Mouse (Mus musculus) gastrocnemius, postnatal 36 days (tissue): Measurements from ENCODE around the gene Gpr142. TPM values are rescaled to one million over a fixed set of nuclear protein-coding genes. Genes with fewer than 3 reads are reported as not detected.

Experiments used
- DNase-seq, 2 experiments: peaks; one replicate each; pipeline ENCODE4 v3.0.0; 2022
- intact Hi-C: fragments of 180-260 bp; cut with DNase I; formaldehyde crosslinking; loops from one replicate; pipeline ENCODE4 v1.15.1; 2025
- total RNA-seq, 2 experiments: library from RNA; stranded (reverse); gene quantifications; 2 replicates each; pipeline ENCODE4 v1.2.3; 2021

Gene Gpr142
- total RNA-seq, 2 experiments from 2014 or later: not detected

DNA sequence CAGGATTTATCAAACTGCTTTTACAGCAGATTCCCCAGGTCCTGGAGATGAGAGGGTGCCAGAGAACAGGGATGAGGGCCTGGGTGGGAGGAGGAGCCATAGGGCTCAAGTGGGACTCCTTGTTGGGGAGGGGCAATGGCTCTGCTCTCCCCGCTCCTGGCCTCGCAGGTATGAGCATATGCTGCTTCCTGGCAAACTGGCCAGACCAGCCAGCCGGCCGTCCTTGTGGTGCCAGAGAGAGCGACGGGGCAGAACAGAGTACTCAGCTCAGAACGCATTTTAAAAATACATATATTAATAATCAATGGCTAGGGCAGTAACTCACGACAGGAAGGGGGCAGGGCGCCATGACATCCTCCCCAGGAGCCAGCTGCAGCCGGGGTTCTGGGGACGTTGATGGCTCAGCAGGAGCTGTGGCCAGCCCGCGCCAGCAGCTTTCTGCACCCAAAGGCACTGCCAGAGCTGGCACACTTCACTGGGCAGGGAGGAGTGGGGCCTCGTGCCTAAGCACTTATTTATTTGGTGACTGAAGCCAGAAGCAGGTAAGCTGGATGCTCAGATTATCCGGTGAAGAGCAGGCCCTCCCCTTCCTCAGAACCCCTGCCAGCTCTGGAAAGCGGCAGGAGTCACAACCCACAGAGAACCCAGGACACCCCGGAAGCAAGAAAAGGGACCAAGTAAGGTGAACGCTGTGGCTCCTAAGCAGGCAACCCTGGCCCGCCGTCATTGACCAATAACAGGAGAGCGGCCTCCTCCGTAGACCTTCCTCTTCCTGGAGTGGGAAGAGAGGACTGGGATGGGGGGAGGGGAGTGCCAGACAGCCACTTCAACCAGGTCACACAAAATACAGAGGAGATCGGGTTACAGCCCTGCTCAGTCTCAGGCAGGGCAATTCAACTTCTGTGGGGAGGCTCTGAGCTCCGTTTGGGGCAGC is 31.0 kb downstream of the Gpr142 start:
- DNase-seq: peak; percentile 45 to 63
- intact Hi-C loops: no loop called here

- DNase-seq: no peak
- intact Hi-C loops: no loop called here
Measured at GRCm38 (mm10) chr11:114830433-114830773, 31.7 kb downstream of the Gpr142 start.

DNA sequence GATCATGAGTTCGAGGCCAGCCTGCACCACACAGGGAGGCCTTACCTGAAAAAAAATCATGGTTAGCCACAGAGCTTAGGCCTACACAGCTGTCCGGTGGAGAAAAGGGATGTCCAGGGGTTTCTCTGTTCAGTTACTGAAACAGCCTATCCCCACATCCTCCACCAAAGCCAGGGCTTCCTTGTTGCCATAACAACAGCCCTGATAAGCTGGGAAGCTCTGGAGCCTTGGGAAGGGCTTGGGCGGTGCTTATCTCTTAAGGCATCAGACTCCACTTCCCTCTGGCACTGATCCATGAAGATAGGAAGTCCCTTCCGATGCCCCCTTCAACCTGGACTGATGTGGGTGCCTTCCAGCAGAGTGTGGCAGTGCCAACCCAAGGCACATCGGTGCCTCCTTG is 34.4 kb downstream of the Gpr142 start:
- intact Hi-C loops: no loop called here
- DNase-seq: no peak

GRCm38 (mm10) chr11:114843818-114844463 is 45.2 kb downstream of the Gpr142 start:
- intact Hi-C loops: no loop called here

GRCm38 (mm10) chr11:114844464-114845220 is 45.9 kb downstream of the Gpr142 start:
- intact Hi-C loops: no loop called here
- DNase-seq: no peak

More at GRCm38 (mm10) chr11:114843818-114844463, 45.2 kb downstream of the Gpr142 start:
- DNase-seq: peak; percentile 59 to 69

DNA sequence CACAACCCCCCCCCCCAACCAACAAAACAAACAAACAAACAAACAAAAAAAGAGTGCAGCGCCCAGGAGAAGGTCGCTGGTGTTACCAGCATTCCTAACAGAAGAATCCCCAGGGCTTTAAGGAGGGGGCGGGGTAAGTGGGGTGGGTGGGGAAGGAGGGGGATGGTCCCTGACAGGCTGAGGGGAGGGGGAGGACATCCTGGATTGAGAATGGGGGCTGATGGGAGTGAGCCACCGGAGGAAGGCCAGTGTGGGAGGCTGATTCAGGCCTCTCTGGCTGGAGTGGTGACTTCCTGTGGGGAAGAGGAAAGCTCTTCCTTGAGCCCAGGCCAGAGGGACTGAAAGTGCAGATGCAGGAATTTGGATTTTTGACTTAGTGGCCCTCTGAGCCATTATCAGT is 47.6 kb downstream of the Gpr142 start:
- DNase-seq: no peak
- intact Hi-C loops: no loop called here

DNA sequence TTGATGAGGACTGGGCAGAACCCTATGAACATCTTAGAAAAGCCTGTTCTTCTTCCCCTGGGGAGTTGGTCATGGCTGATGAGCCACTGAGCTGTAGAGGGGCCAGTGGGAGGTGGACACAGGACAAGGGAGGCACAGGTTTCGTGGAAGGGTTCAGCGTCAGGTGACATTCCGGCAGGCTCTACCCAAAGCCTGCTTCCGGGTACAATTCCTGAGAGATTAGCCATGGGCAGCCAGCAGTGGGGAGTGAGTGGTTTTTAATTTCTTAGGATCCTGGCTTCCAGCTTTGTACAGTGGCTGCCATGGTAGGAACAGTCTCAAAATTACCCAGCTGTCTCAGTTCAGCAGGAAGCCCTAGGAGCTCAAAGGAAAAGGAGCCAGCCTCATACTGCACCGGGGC is 48.3 kb downstream of the Gpr142 start:
- intact Hi-C loops: no loop called here
- DNase-seq: no peak

- no peak for DNase-seq
- intact Hi-C loops: no loop called here
Measured at GRCm38 (mm10) chr11:114849572-114849971, 50.8 kb downstream of the Gpr142 start.

- intact Hi-C loops: no loop called here
- no peak for DNase-seq
Measured at GRCm38 (mm10) chr11:114850066-114850451, 51.3 kb downstream of the Gpr142 start.

- intact Hi-C loops: no loop called here
- DNase-seq: peak; percentile 40 to 62
Measured at GRCm38 (mm10) chr11:114850452-114851268, 51.9 kb downstream of the Gpr142 start, which contains the start of gene Gprc5c. Gene Gprc5c (plus strand): TSS chr11:114851152.

DNA sequence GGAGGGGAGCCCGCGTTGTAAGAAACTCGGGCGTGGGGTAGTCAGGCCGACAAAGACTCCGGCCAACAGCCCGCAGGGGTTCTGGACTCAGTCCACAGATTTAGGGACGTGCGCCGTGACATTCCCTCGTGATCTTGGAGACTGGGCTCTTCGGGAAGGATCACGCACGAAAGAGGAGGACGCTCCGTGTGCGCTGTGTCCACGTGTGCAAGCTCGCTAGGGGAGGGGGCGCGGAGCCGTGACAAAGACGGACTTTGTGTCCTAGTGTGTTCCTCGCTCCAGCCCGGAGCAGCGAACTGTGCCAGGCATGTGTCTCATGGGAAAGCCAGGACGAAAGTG is 52.5 kb downstream of the Gpr142 start:
- peak in 1 of 2 experiments; percentile 19 for DNase-seq
- intact Hi-C loops: no loop called here

- intact Hi-C loops: no loop called here
- peak; percentile 70 for DNase-seq
Measured at GRCm38 (mm10) chr11:114851608-114852310, 53.0 kb downstream of the Gpr142 start.

GRCm38 (mm10) chr11:114852311-114853173 is 53.8 kb downstream of the Gpr142 start:
- intact Hi-C loops: no loop called here
- no peak for DNase-seq

- intact Hi-C loops: no loop called here
- DNase-seq: no peak
Measured at GRCm38 (mm10) chr11:114853174-114853838, 54.6 kb downstream of the Gpr142 start.

DNA sequence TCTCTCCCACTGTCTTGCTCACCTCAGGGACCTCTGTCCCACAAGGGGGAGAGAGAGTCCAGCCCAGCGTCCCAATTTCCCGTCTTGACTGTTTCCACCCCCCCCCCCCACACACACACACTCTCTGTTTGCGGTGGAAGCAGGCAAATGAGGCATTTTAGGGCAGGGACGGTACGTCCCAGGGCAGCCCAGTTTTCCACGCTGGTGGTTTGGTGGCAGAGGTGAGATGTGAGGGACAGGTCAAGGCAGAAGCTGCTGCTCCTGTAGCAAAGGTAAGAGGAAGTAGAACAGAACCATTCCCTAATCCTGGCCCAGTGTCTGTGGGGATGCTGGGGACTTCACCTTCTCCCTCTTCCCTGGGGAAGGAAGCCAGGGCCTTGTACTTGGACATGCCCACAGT is 55.9 kb downstream of the Gpr142 start:
- intact Hi-C loops: no loop called here

GRCm38 (mm10) chr11:114856125-114856524 is 57.4 kb downstream of the Gpr142 start:
- no peak for DNase-seq
- intact Hi-C loops: no loop called here

More for the DNA sequence above, 55.9 kb downstream of the Gpr142 start:
- no peak for DNase-seq
